Mouse (Mus musculus) embryonic fibroblast, embryonic 13.5 days (primary cell): Measurements from ENCODE around the gene Dlx1. TPM values are rescaled to one million over a fixed set of nuclear protein-coding genes. Genes with fewer than 3 reads are reported as not detected.

ENCODE experiments used
- H3K27ac ChIP-seq: 2 replicates; pipeline ENCODE4 v1.5.1; 2012; ENCODE audit warnings: low read length, control low read depth, inconsistent platforms; ENCODE audit not compliant: insufficient read depth
- H3K4me1 ChIP-seq: 2 replicates; pipeline ENCODE4 v1.6.1; 2011; ENCODE audit warnings: low read length; ENCODE audit not compliant: control insufficient read depth, insufficient read depth
- H3K4me3 ChIP-seq: 2 replicates; pipeline ENCODE4 v1.5.1; 2011; ENCODE audit warnings: mild to moderate bottlenecking, control low read depth, low read length; ENCODE audit not compliant: insufficient read depth
- CTCF ChIP-seq: IDR thresholded peaks from 2 replicates; pipeline ENCODE4 v1.5.1; 2011; ENCODE audit warnings: mild to moderate bottlenecking, control low read depth, low read length, moderate library complexity, borderline replicate concordance; ENCODE audit not compliant: insufficient read depth
- POLR2A ChIP-seq: IDR thresholded peaks from 2 replicates; pipeline ENCODE4 v1.6.1; 2011; ENCODE audit warnings: low read depth, mild to moderate bottlenecking, control low read depth, low read length, moderate library complexity
- polyA plus RNA-seq: library from polyadenylated mRNA; stranded (reverse); fragments of >200 nt; gene quantifications from 2 replicates; pipeline ENCODE4 v1.2.4, GENCODE M21; 2011; ENCODE audit warnings: low read depth; ENCODE audit not compliant: missing spikeins, insufficient read length

Dlx1 gene
- polyA plus RNA-seq, 1 experiment, result 1.9 TPM

- no peak for TF ChIP-seq CTCF
- TF ChIP-seq POLR2A, result no peak
- Histone ChIP-seq H3K4me3 (peak overlapping the region; percentile 58), H3K4me1 (no peaks in the 10 kb centered on the region), H3K27ac (no peak overlapping the region; the same call in 1 of the 2 replicates)
These were observed 18.1 kb downstream of the Dlx1 start for GRCm38 (mm10) chr2:71545882-71546639.

GRCm38 (mm10) chr2:71546640-71547071, 18.7 kb downstream of the Dlx1 start, which contains the start of gene Dlx2:
Dlx2 (minus strand) TSS chr2:71546754.
- Histone ChIP-seq H3K4me3 (peak within 1 kb of the TSS; percentile 58), H3K27ac (no peak within 1 kb of the TSS; the same call in 1 of the 2 replicates), H3K4me1 (no peaks in the 10 kb centered on the region)
- no peak for TF ChIP-seq CTCF
- 0 out of 2 replicates have a peak, but pooled peaks have one; percentile 14 for TF ChIP-seq POLR2A

- H3K4me1 ChIP-seq, result no peaks in the 10 kb centered on the region
- no peak overlapping the region for H3K27ac ChIP-seq
- no peak overlapping the region for H3K4me3 ChIP-seq
- TF ChIP-seq CTCF (peak; percentile 92), POLR2A (no peak)
These were observed 19.9 kb downstream of the Dlx1 start for GRCm38 (mm10) chr2:71547829-71548228.

- H3K4me3 ChIP-seq, result no peak overlapping the region
- no peaks in the 10 kb centered on the region for H3K4me1 ChIP-seq
- TF ChIP-seq CTCF, result no peak
- no peak for TF ChIP-seq POLR2A
- no peak overlapping the region for H3K27ac ChIP-seq
These were observed 22.4 kb downstream of the Dlx1 start for GRCm38 (mm10) chr2:71550330-71550729.

- H3K4me3 ChIP-seq, result no peak overlapping the region
- no peak overlapping the region for H3K27ac ChIP-seq
- H3K4me1 ChIP-seq, result no peaks in the 10 kb centered on the region
- TF ChIP-seq POLR2A, result no peak
- TF ChIP-seq CTCF, result no peak
These were observed 23.8 kb downstream of the Dlx1 start for GRCm38 (mm10) chr2:71551704-71552103.

GRCm38 (mm10) chr2:71556071-71556470, 28.2 kb downstream of the Dlx1 start:
- Histone ChIP-seq H3K4me1 (no peaks in the 10 kb centered on the region), H3K27ac (no peak overlapping the region), H3K4me3 (no peak overlapping the region)
- TF ChIP-seq POLR2A, result no peak
- TF ChIP-seq CTCF, result no peak

- no peaks in the 10 kb centered on the region for H3K4me1 ChIP-seq
- no peak overlapping the region for H3K27ac ChIP-seq
- H3K4me3 ChIP-seq, result no peak overlapping the region
- TF ChIP-seq POLR2A (no peak), CTCF (no peak)
These were observed 38.6 kb downstream of the Dlx1 start for GRCm38 (mm10) chr2:71566466-71566865.

- Histone ChIP-seq H3K4me3 (no peak overlapping the region), H3K27ac (no peak overlapping the region), H3K4me1 (no peaks in the 10 kb centered on the region)
- no peak for TF ChIP-seq CTCF
- no peak for TF ChIP-seq POLR2A
These were observed 45.8 kb downstream of the Dlx1 start for GRCm38 (mm10) chr2:71573736-71574135.

- TF ChIP-seq CTCF (no peak), POLR2A (no peak)
- no peaks in the 10 kb centered on the region for H3K4me1 ChIP-seq
- no peak overlapping the region for H3K27ac ChIP-seq
- H3K4me3 ChIP-seq, result no peak overlapping the region
These were observed 49.1 kb downstream of the Dlx1 start for GRCm38 (mm10) chr2:71577059-71577458.
